Mouse (Mus musculus) liver, embryonic 11.5 days (tissue): ENCODE measurements at regions not wholly inside any gene's neighbourhood (a gene's known extent, or its start where the extent isn't known, plus 50 kb on each side); places are given as distances from the start of the nearest gene placed in this dataset.
A peak's percentile ranks its signal among the peaks of the same experiment; 100 is the strongest.

Experiments
- ATAC-seq: fragments of 200-750 bp; cut with Nextera tagmentation; replicated peaks from 2 replicates; pipeline ENCODE4 v1.8.0; 2017; ENCODE audit warnings: moderate number of reproducible peaks, mild to moderate bottlenecking, moderate TSS enrichment, moderate library complexity; ENCODE audit not compliant: low FRiP score
- DNase-seq: peaks from one replicate; pipeline ENCODE4 v3.0.0-alpha.2; 2017; ENCODE audit warnings: low spot score
- H3K27ac ChIP-seq: fragments of 300-500 bp; sonication (generic); 2 replicates; pipeline ENCODE4 v1.5.1; 2014; ENCODE audit warnings: mild to moderate bottlenecking, low read depth, low read length, control low read depth
- H3K27me3 ChIP-seq: fragments of 300-500 bp; sonication (generic); replicated peaks from 2 replicates; pipeline ENCODE4 v1.6.1; 2014; ENCODE audit warnings: low read length, mixed read lengths; ENCODE audit not compliant: control insufficient read depth, insufficient read depth
- H3K36me3 ChIP-seq: fragments of 300-500 bp; sonication (generic); 2 replicates; pipeline ENCODE4 v1.6.1; 2014; ENCODE audit warnings: mild to moderate bottlenecking, low read length, moderate library complexity, mixed read lengths; ENCODE audit not compliant: control insufficient read depth, insufficient read depth
- H3K4me1 ChIP-seq: fragments of 300-500 bp; sonication (generic); replicated peaks from 2 replicates; pipeline ENCODE4 v1.6.1; 2014; ENCODE audit warnings: low read length, mixed read lengths; ENCODE audit not compliant: control insufficient read depth, insufficient read depth
- H3K4me2 ChIP-seq: fragments of 300-500 bp; sonication (generic); 2 replicates; pipeline ENCODE4 v1.6.1; 2014; ENCODE audit warnings: mild to moderate bottlenecking, control low read depth, moderate library complexity
- H3K4me3 ChIP-seq: fragments of 300-500 bp; sonication (generic); 2 replicates; pipeline ENCODE4 v1.5.1; 2014; ENCODE audit warnings: low read depth, low read length, control low read depth
- H3K9ac ChIP-seq: fragments of 300-500 bp; sonication (generic); 2 replicates; pipeline ENCODE4 v1.6.1; 2014; ENCODE audit warnings: low read depth, low read length, control low read depth
- H3K9me3 ChIP-seq: fragments of 300-500 bp; sonication (generic); 2 replicates; pipeline ENCODE4 v1.6.1; 2016; ENCODE audit warnings: low read length, inconsistent platforms, mixed read lengths; ENCODE audit not compliant: control insufficient read depth
- WGBS: fragments of 180-500 bp; shearing (Covaris S2); extraction: QIAGEN DNeasy Blood & Tissue Kit; methylation state at CpG from one replicate; pipeline ENCODE4 v1.1.7; 2014; 5-methylcytosine and 5-hydroxymethylcytosine counted together

DNA sequence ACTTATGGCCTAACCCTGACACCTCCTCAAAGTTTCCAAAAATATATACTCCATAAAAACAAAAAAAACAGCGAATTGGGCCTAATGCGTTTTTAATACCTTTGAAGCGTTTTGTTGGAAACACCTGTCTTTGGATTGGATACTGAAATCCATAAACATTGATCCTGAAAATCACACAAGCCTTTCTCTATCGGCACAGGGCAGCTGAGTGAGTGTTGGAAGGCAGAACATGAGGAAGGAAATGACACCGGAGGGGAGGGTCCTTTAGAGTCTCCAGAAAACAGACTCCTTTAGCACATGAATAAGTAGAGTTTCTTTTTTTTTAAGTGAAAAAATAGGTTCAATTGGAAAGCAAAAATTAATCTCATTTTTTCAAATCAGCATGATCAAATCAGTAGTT, 123.7 kb downstream of the Snx18 start:
- no peak overlapping the region for H3K9ac ChIP-seq
- ATAC-seq = no peak
- WGBS = 70% methylated on average over 5 of the region's 5 CpGs

DNA sequence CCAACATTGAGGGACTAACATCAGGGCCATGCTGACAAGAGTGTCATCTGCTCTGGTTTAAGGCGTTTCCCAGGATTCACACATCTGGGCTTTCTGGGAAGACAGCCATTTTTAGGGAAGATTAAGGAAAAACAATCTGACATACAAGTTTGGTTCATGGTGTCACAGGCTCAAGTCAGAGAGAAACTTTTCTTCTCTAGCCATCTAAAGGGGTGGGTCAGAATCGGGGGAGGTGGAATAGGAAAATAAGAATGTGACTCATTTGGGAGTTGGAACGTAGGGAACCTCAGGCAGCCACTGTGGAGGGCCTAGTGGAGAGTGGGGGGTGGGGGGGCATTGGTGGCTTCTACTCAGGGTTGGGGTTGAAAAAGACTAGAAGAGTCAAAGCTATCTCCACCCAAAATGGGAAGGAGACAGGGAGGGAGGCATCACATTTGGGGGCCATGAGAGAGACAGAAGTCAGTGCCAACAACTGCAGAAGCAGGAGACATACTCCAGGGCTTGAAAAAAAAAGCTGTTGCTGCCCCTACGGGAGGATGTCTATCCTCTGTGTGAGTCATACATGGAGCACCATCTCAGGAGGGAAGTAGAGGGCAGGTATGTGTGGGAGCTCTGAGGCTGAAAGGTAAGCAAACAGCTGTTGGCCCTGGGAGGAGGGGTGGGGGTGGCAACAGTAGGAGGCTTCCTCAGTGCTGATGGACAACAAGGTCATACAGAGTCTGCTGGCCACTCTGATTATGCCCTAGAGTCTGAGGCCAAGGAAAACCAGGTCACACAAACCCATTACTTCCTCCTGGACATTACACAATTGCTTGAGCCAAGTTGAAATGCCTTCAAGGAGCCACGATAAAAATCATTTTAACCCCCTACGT, 128.2 kb downstream of the Snx18 start:
- no peak for DNase-seq
- 52% methylated on average over 6 of the region's 6 CpGs for WGBS
- Histone ChIP-seq H3K4me3 (no peak overlapping the region), H3K27ac (no peak overlapping the region), H3K36me3 (no peaks in the 10 kb centered on the region), H3K9me3 (no peaks in the 10 kb centered on the region), H3K27me3 (no peaks in the 10 kb centered on the region; the same call in 1 of the 2 replicates), H3K4me1 (no peaks in the 10 kb centered on the region), H3K9ac (no peak overlapping the region), H3K4me2 (no peak overlapping the region)
- ATAC-seq = no peak

More for the DNA sequence above, 123.7 kb downstream of the Snx18 start:
- no peaks in the 10 kb centered on the region for H3K27me3 ChIP-seq
- H3K4me1 ChIP-seq = no peaks in the 10 kb centered on the region
- no peak overlapping the region for H3K27ac ChIP-seq
- no peak overlapping the region for H3K4me2 ChIP-seq
- H3K36me3 ChIP-seq = no peaks in the 10 kb centered on the region
- H3K4me3 ChIP-seq = no peak overlapping the region
- no peaks in the 10 kb centered on the region for H3K9me3 ChIP-seq
- DNase-seq = no peak

- H3K4me3 ChIP-seq = no peak overlapping the region
- no peak overlapping the region for H3K4me2 ChIP-seq
- no peak overlapping the region for H3K27ac ChIP-seq
- no peak for DNase-seq
- no peak for ATAC-seq
- no peaks in the 10 kb centered on the region for H3K4me1 ChIP-seq
- no peaks in the 10 kb centered on the region for H3K9me3 ChIP-seq
- no peak overlapping the region for H3K9ac ChIP-seq
- H3K36me3 ChIP-seq = no peaks in the 10 kb centered on the region
- 42% methylated on average over 6 of the region's 6 CpGs for WGBS
- no peaks in the 10 kb centered on the region; the same call in 1 of the 2 replicates for H3K27me3 ChIP-seq
Observed at GRCm38 (mm10) chr13:113486368-113486955, 131.9 kb downstream of the Snx18 start.

DNA sequence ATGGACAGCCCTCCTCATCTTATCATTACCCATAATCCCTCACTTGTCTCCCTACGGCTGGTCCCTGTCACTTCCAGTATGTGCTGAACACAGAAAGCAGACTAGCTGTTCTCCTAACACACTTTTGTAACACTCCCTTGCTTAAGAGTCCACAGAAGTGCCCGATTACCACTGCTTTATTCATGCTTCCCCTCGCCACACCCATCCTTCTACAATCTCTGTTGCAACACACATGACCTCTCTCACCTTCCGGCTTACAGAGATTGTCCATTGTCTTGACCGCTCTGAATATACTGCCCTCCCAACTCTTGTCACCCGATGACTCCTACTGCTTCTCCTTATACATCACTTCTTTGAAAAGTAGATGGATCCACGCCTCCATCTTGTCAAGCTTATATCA, 132.9 kb downstream of the Snx18 start:
- Histone ChIP-seq H3K36me3 (no peaks in the 10 kb centered on the region), H3K9me3 (no peaks in the 10 kb centered on the region), H3K9ac (no peak overlapping the region), H3K27ac (no peak overlapping the region), H3K4me3 (no peak overlapping the region), H3K4me1 (no peaks in the 10 kb centered on the region), H3K27me3 (no peaks in the 10 kb centered on the region; the same call in 1 of the 2 replicates), H3K4me2 (no peak overlapping the region)
- DNase-seq (no peak), ATAC-seq (peak; percentile 45; the same call in 1 of the 2 replicates)
- WGBS = 67% methylated on average over 7 of the region's 7 CpGs

DNA sequence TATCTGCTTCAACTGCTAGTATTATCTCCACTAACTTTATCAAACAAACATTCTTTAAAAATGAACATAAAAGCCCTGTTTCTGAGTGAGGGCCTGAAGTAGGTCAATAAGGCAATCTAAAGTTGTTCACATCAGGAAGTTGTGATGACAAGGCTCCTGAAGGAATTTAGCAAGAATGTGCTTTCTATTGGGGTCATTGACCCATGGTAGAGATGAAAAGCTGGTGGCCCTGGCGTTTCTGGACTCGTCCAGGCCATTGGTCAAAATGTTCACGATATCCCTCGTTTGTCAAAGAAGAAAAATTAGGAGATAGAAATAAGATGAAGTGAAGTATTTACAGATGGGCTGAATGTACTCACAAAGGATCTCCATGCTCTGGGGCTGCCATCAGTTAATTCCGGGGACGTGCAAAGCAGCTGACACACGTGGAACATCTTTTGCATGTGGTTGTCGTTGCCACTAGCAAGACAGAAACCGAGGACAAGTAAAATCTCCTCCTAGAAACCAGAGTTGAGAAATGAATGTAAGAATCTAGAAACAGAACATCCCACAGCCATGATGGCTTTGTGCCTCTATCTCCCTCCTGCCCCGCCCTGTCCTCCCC, 134.1 kb downstream of the Snx18 start:
- no peak for DNase-seq
- H3K27me3 ChIP-seq = no peaks in the 10 kb centered on the region; the same call in 1 of the 2 replicates
- no peak overlapping the region for H3K4me2 ChIP-seq
- no peaks in the 10 kb centered on the region for H3K4me1 ChIP-seq
- H3K27ac ChIP-seq = no peak overlapping the region
- ATAC-seq = no peak
- H3K9ac ChIP-seq = no peak overlapping the region
- 66% methylated on average over 10 of the region's 10 CpGs for whole genome bisulfite sequencing
- no peak overlapping the region for H3K4me3 ChIP-seq
- no peaks in the 10 kb centered on the region for H3K9me3 ChIP-seq
- no peaks in the 10 kb centered on the region for H3K36me3 ChIP-seq

DNA sequence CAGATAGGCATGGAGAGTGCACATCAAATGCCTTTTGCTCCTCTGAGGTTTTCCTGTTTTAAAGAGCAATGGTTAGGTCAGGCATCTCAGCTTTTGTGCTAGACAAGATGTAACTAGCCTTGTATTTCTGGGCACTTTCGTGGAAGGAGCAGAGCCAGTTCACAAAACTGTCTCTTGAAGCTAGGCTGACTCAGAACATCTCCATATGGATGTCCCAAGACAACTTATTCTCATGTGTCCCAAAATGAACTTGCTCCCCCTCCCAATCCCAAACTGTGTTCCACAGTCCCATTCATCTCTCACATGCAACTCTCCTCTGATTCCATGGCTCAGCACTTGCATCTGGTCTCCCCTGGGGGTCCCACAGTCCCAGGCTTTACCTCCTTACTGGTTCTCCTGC, 135.5 kb downstream of the Snx18 start:
- Histone ChIP-seq H3K9me3 (no peaks in the 10 kb centered on the region), H3K27ac (no peak overlapping the region), H3K27me3 (no peaks in the 10 kb centered on the region; the same call in 1 of the 2 replicates), H3K4me3 (no peak overlapping the region), H3K4me2 (no peak overlapping the region), H3K9ac (no peak overlapping the region), H3K4me1 (no peaks in the 10 kb centered on the region), H3K36me3 (no peaks in the 10 kb centered on the region)
- 68% methylated on average over 1 of the region's 1 CpGs for WGBS
- no peak for DNase-seq
- no peak for ATAC-seq

- 76% methylated on average over 5 of the region's 5 CpGs for WGBS
- no peaks in the 10 kb centered on the region for H3K36me3 ChIP-seq
- H3K4me1 ChIP-seq = no peaks in the 10 kb centered on the region
- no peak overlapping the region for H3K4me3 ChIP-seq
- H3K27me3 ChIP-seq = no peaks in the 10 kb centered on the region
- H3K4me2 ChIP-seq = no peak overlapping the region
- no peak overlapping the region for H3K9ac ChIP-seq
- DNase-seq (no peak), ATAC-seq (no peak)
- no peaks in the 10 kb centered on the region for H3K9me3 ChIP-seq
- no peak overlapping the region for H3K27ac ChIP-seq
Observed at GRCm38 (mm10) chr13:113477901-113478510, 140.4 kb downstream of the Snx18 start.

- H3K4me1 ChIP-seq = no peaks in the 10 kb centered on the region
- no peak overlapping the region for H3K4me3 ChIP-seq
- H3K4me2 ChIP-seq = no peak overlapping the region
- no peak overlapping the region for H3K9ac ChIP-seq
- no peaks in the 10 kb centered on the region for H3K36me3 ChIP-seq
- no peaks in the 10 kb centered on the region for H3K9me3 ChIP-seq
- ATAC-seq (no peak), DNase-seq (no peak)
- H3K27me3 ChIP-seq = no peaks in the 10 kb centered on the region
- 58% methylated on average over 7 of the region's 7 CpGs for WGBS
- H3K27ac ChIP-seq = no peak overlapping the region
Observed at GRCm38 (mm10) chr13:113470822-113471557, 147.4 kb downstream of the Snx18 start.
